Mouse (Mus musculus): ENCODE measurements around the gene Srd5a1. TPM values are rescaled to one million over a fixed set of nuclear protein-coding genes. Genes with fewer than 3 reads are reported as not detected.

Srd5a1 gene
- polyA plus RNA-seq, 2 experiments, result 15.9 to 43.4 TPM

DNA sequence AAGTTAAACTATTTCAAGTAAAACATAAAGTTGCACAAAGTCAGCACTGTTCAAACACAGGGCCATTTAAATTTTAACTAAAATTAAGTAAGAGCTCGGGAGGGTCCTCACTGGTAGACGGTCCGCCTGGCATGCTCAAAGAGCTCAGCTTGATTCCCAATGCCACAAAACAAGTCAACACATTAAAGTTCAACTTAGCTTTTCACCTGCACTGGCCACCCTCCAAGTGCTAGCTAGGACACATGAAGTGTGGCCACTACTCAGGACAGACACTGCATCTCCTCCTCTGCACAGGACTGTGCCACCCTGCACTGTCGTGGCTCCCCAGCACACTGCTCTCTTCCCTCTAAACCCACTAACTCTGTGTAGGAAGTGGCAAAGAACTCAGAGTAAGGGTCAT is 85.4 kb downstream of the Srd5a1 start:
- DNase-seq (ENCODE audit: low spot score) (no peak), ATAC-seq (ENCODE audit: low FRiP score, low read depth) (peak; percentile 42; the same call in 1 of the 2 replicates)
- WGBS, result 63% methylated on average over 4 of the region's 4 CpGs
- Histone ChIP-seq H3K27me3 (ENCODE audit: control insufficient read depth, insufficient read depth, low read length) (no peaks in the 10 kb centered on the region), H3K4me3 (replicated peaks; ENCODE audit: low read length) (no peak overlapping the region), H3K27ac (replicated peaks; ENCODE audit: low read depth, low read length) (0 out of 2 replicates have a peak overlapping the region, but pooled peaks have one; percentile 26), H3K4me2 (replicated peaks; ENCODE audit: low read depth, low read length, severe bottlenecking) (0 out of 2 replicates have a peak overlapping the region, but pooled peaks have one; percentile 6), H3K4me1 (ENCODE audit: control insufficient read depth, insufficient read depth, low read length) (peaks cover 26% of the 10 kb centered on the region), H3K9ac (ENCODE audit: low read depth, low read length, severe bottlenecking) (no peak overlapping the region), H3K36me3 (ENCODE audit: control insufficient read depth, insufficient read depth, low read length) (peaks cover 10% of the 10 kb centered on the region), H3K9me3 (ENCODE audit: control insufficient read depth, low read length) (no peaks in the 10 kb centered on the region)
- no peak for TF ChIP-seq POLR2A (IDR thresholded peaks at IDR 0.05; ENCODE audit: borderline replicate concordance, extremely low read depth, insufficient read depth, insufficient read length)

DNA sequence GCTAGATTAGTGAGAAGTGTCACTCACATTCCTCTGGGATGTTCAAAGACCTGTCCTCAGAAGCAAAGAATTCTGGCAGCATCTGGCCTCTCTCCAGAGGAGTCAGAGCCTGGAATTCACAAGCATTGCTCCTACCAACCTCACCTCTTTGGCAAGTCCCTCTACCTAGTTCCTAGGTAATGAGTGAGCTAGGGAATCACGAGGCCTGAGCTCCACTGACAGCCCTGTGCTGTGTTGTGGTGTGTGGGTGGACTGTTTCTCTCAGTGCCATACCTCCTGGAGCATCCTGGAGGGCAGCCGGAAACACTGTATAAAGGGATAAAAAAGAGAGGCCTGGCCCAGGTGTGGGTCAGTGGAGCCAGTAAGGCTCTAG is 87.1 kb downstream of the Srd5a1 start:
- H3K27me3 ChIP-seq (ENCODE audit: control insufficient read depth, insufficient read depth, low read length), result no peaks in the 10 kb centered on the region
- H3K4me1 ChIP-seq (ENCODE audit: control insufficient read depth, insufficient read depth, low read length), result peaks cover 23% of the 10 kb centered on the region
- H3K9ac ChIP-seq (ENCODE audit: low read depth, low read length, severe bottlenecking), result no peak overlapping the region
- DNase-seq (ENCODE audit: low spot score), result no peak
- no peak overlapping the region for H3K4me2 ChIP-seq (replicated peaks; ENCODE audit: low read depth, low read length, severe bottlenecking)
- ATAC-seq (ENCODE audit: low FRiP score, low read depth), result no peak
- no peak overlapping the region for H3K4me3 ChIP-seq (replicated peaks; ENCODE audit: low read length)
- no peaks in the 10 kb centered on the region for H3K9me3 ChIP-seq (ENCODE audit: control insufficient read depth, low read length)
- WGBS, result 61% methylated on average over 2 of the region's 2 CpGs
- H3K36me3 ChIP-seq (ENCODE audit: control insufficient read depth, insufficient read depth, low read length), result no peaks in the 10 kb centered on the region
- TF ChIP-seq POLR2A (IDR thresholded peaks at IDR 0.05; ENCODE audit: borderline replicate concordance, extremely low read depth, insufficient read depth, insufficient read length), result no peak
- H3K27ac ChIP-seq (replicated peaks; ENCODE audit: low read depth, low read length), result no peak overlapping the region

Other genes with a start within 250 kb of the Srd5a1 start
- gene Nsun2, start 77.7 kb downstream of the Srd5a1 start, polyA plus RNA-seq (2012; rRNA removed), result 102 and 106 TPM in 2 replicates
- gene Nsun2, start 77.7 kb downstream of the Srd5a1 start, polyA plus RNA-seq (2014; fragmentation: Nextera tagmentation; extraction: Ambion mirVana), result 130 and 134 TPM in 2 replicates
- 25.7 and 29.0 TPM in 2 replicates for gene Tent4a, start 76.8 kb downstream of the Srd5a1 start, polyA plus RNA-seq (2012; rRNA removed)
- 8.7 and 9.9 TPM in 2 replicates for gene Tent4a, start 76.8 kb downstream of the Srd5a1 start, polyA plus RNA-seq (2014; fragmentation: Nextera tagmentation; extraction: Ambion mirVana)
- gene Ube2ql1, start 128.4 kb upstream of the Srd5a1 start, polyA plus RNA-seq (2012; rRNA removed), result 13.9 and 18.2 TPM in 2 replicates
- 4.0 and 5.3 TPM in 2 replicates for gene Ube2ql1, start 128.4 kb upstream of the Srd5a1 start, polyA plus RNA-seq (2014; fragmentation: Nextera tagmentation; extraction: Ambion mirVana)
- 67.9 and 72.0 TPM in 2 replicates for gene Med10, start 191.0 kb upstream of the Srd5a1 start, polyA plus RNA-seq (2012; rRNA removed)
- gene Med10, start 191.0 kb upstream of the Srd5a1 start, polyA plus RNA-seq (2014; fragmentation: Nextera tagmentation; extraction: Ambion mirVana), result 121 and 128 TPM in 2 replicates

Measured in limb, embryonic 14.5 days (tissue).